Mouse (Mus musculus): ENCODE data around the gene Kif26b.

Kif26b gene

GRCm38 (mm10) chr1:178730271-178730670 is 201.3 kb downstream of the Kif26b start:
- DNase-seq = no peak

DNA sequence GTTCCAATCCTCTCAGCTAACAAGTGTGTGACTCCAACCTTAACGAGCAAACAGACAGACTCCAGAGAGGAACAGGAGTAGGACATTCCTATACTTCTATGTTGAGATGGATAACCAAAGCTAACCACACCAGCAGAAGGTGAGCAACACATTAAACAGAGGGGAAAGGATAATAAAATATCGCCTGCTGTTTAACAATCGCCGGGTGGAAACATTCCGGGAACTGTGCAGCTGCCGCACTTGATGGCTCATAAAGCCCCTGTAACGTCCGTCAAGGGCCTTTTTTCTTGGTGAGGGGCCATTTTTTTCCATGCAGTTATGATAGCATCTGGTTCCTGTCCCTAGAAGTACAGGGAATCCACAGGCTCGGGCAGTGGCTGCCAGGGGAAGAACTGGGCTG is 204.1 kb downstream of the Kif26b start:
- DNase-seq = no peak

GRCm38 (mm10) chr1:178734576-178734975 is 205.7 kb downstream of the Kif26b start:
- no peak for DNase-seq

DNA sequence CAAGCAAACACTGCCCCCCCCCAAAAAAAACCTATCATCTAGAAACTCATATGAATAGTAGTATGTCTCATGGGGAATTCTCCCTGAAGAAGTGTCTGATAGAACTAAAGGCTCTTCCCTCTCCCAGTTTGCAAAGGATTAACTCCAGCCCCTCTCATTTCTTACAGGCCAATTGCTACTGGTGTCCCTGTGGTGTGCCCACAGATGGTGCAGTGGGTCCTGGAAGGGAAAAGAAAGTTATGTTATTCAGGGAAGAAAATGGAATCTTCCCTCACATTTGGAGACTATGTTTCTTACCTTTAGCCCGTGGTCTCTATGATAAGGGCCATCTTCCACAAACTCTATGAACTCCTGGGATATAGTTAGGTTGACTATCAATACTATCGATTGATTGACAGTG is 208.0 kb downstream of the Kif26b start:
- no peak for DNase-seq

GRCm38 (mm10) chr1:178743820-178744219 is 214.9 kb downstream of the Kif26b start:
- no peak for DNase-seq

DNA sequence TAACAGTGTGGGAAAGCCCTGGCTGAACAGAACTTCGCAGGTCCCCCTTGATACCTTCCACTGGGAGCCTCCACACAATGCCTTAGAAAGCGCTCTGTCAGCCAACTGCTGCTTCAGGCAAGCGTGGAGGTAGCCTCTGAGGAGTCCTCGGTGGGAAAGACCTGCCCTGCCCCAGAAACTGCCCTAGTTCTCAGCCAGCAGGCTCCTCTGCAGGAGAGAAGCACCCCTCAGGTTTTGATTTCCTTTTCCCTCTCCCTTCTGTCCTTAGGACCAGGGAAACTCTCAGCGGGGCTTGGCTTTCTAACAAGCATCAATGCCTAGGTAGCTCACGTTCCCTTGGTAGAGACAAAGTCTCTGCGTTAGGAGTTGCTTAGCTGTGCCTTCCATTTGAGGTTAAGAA is 215.6 kb downstream of the Kif26b start:
- DNase-seq = no peak

DNA sequence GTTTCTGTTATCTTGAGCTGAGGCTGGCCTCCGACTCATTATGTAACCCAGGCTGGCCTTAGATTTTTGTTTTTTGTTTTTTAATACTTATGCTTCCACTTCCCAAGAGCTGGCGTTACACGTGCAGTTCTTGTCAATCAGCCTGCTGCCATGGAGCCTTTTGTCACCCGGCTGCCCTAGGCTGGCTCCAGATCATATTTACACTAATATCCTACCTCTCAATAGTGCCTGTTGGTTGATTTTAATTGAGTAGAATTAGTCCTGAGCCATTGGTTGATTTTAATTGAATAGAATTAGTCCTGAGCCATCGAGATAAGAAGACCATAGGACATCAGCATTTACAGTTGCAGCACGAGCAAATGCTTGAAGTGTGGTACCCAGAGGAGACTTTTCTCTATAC is 216.0 kb downstream of the Kif26b start:
- DNase-seq = no peak

- no peak for DNase-seq
Measured at GRCm38 (mm10) chr1:178745471-178745870, 216.5 kb downstream of the Kif26b start.

DNA sequence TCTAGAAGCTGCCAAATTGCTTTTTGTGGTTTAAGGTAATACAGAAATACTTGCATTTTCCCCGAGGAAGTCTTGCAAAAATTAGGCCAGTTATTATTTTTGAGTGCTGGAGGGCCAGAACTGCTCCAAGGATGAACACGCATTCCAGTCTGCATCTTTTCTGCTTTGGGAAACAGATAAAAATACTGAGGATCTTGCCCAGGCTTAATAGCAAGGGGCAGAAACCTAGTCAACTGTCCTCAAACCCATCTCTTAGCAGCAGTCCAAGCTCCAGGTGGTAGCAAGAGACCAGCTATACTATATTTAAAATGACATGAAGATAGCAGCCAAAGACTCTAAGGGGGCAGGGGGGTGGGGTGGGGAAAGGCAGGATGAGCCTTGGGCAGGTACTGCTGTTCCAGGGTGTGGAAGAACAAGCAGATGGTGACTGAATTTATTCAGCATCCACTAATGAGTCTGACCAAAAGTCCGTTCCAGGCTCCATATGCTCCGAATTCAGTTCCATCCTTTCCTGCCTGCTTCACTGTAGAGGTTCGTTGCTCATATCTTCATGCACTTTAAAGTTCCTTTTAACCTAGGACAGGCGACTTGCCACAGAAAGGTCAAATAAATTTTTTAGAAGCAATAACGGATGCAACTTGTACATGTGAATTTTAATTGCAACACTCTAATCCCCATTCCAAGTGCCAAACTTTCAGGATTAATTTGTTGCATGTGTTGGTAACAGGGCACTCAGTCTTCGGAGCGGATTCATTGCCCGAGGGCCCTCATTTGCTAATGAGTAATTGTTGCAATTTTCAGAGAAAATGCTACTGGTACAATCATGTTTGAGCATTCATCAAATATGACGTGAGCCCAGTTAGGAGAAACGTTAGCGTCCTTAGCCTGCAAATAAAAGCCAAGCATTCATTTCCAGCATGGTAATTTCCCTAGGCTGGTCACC is 218.6 kb downstream of the Kif26b start:
- DNase-seq = no peak

- no peak for DNase-seq
Measured at GRCm38 (mm10) chr1:178748222-178748600, 219.3 kb downstream of the Kif26b start.

GRCm38 (mm10) chr1:178748617-178749016 is 219.7 kb downstream of the Kif26b start:
- DNase-seq = no peak

DNA sequence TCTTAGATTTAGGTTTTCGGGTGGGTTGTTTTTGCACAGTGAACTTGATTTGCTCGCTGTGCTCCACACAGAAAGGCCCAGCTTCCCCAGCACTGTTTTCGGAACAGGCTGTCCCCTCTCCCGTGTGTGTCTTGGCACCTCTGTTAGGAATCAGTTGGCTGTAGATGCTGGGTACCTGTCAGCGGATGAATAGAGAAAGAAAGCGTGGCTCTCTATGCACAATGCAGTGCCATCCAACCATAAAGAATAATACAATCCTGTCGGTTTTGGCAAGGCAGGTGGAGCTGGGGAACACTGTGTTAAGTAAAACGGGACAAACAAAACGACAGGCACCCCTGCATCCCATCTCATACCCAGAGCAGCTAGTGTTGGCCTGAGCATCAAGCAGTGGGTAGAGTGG is 220.9 kb downstream of the Kif26b start:
- no peak for DNase-seq

DNA sequence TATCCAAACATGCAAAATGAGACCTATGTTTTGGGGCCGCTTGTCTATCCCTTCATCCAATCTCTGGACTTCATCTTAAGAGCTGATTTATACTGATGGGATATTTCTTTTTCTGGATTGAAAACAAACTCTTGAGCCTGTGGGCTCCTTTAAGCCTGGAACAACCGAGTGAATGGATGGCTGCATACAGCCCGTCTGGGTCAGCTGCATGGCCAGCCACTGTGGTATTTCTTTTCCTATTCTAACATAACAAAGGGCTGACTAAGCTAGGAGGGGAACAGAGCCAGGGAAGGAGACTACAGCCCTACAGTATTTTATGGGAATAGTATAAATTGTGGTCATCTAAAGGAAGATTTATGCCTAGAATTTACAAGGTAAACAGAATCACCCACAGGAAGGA is 229.5 kb downstream of the Kif26b start:
- DNase-seq = no peak

DNA sequence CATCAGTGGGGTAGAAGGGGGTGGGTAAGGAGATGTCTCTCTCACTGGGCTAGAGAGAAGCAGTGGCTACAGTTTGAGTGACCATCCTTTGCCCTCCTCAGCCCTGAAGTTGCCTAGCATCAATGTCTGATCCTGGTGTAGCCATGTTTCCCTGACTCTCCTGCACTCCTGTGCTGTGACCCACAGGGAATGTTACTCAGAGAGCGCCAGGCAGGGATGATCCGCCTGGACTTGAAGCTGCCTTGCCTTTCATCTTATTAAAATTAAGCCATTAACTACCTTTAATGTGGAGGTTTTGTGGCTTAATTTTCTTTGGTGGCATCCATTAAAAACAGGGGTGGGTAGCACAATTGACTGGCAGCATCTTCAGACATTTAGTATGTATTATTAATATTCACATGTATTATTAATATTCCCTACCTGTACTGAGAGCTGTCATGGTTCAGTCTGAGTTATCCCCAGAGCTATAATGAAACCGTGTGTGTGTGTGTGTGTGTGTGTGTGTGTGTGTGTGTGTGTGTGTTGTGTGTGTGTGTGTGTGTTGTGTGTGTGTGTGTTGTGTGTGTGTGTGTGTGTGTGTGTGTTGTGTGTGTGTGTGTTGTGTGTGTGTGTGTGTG is 233.3 kb downstream of the Kif26b start:
- DNase-seq = no peak

GRCm38 (mm10) chr1:178764914-178765313 is 236.0 kb downstream of the Kif26b start:
- DNase-seq = no peak

- DNase-seq = no peak
Measured at GRCm38 (mm10) chr1:178765650-178766049, 236.7 kb downstream of the Kif26b start.

DNA sequence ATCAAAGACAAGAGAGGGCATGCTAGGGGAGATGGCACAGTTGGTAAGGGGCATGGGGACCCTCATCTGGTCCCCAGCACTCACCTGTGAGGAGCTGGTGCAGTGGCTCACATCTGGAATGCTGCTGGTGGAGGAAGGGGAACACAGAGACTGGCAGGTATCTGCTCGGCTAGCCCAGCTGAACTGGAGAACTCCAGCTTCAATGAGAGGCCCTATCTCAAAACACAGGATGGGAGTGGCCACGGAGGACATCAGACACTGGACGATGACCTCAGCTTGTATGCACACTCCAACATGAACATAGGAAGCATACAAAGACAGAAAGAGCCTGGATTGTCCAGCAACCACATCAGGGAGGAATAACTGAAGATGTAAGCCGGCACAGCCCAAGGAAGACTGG is 240.1 kb downstream of the Kif26b start:
- peak; percentile 13 for DNase-seq

- DNase-seq = no peak
Measured at GRCm38 (mm10) chr1:178769988-178770387, 241.1 kb downstream of the Kif26b start.

- DNase-seq = no peak
Measured at GRCm38 (mm10) chr1:178770626-178771362, 241.9 kb downstream of the Kif26b start.

DNA sequence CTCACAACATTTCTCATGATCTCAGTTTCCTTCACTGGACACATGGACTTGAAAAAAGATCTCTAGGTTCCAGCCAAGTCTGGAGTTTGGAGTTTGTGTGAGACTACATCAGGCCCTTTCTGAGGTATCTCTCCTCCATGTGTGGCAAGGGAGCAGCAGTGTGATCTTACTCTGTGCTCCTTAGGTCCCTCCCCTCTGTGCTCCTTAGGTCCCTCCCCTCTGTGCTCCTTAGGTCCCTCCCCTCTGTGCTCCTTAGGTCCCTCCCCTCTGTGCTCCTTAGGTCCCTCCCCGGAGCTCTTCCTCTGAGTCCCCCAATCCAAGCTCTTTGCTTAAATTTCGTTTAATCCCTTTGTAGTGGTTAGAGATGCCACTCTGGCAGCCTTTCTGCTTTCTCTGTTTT is 250.8 kb downstream of the Kif26b start:
- no peak for DNase-seq

DNA sequence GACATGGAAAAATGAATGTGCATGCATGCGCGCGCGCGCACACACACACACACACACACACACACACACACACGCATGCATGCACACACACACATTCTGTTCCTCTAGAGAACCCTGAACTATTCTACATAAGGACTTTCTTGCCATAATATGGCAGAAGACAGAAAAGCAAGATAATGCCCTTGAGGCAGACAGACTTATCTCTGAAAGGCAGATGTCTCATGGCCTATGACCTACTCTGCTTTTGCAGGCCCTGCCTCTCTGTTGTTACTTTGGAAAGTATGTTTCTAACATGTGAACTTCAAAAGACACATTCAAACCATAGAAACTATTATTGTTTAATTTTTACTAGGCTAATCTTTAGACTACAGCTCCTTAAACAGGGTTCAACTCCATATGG is 255.1 kb downstream of the Kif26b start:
- DNase-seq = no peak

- DNase-seq = no peak
Measured at GRCm38 (mm10) chr1:178791266-178791665, 262.3 kb downstream of the Kif26b start.

DNA sequence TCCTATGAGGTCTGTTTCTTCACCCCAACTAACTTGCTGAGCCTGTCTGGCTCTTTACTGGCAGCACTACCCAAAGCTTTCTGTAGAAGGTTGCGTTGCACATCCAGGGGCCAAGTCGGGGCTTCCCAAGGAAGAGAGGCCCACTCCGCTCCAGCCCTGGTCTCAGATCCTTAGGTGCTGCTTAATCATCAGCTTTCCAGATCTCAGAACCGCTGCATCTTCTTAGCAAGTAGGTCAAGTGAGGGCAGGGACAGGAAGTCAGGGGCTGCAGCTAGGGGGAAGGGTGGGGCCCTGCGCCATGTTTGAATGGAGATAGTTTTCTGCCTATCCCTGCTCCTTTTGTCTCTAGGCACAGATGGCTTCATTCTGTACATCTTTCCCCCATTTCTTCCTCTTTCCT is 263.8 kb downstream of the Kif26b start:
- DNase-seq = no peak

- no peak for DNase-seq
Measured at GRCm38 (mm10) chr1:178794866-178795265, 265.9 kb downstream of the Kif26b start.
